Mouse (Mus musculus) frontal cortex, adult (tissue): ENCODE measurements around the gene Syt3.

Source experiments
- ATAC-seq: cut with Nextera tagmentation; 2 replicates; pipeline ENCODE4 v1.9.2; 2017; ENCODE audit warnings: mild to moderate bottlenecking, moderate library complexity, mixed read lengths; ENCODE audit not compliant: low TSS enrichment

Syt3 gene

GRCm38 (mm10) chr7:44405346-44406014, 21.6 kb downstream of the Syt3 start:
- peak; percentile 94 for ATAC-seq

DNA sequence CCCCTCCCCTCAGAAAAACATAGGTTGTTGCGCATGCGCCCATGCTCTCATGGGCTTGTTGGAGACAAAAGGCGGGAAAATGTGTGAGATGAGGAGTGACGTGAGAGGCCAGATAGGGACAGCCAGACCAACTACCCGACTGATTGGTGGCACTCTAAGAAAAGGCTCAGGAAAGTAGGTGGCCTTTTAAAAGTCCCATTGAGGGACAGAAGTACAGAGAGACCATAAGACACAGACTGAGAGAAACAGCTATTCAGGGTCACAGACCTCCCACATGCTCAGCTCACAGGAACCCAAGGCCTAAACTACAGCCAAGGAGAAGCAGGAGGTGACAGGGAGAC, 22.1 kb downstream of the Syt3 start:
- ATAC-seq: peak; percentile 29; the same call in 1 of the 2 replicates

DNA sequence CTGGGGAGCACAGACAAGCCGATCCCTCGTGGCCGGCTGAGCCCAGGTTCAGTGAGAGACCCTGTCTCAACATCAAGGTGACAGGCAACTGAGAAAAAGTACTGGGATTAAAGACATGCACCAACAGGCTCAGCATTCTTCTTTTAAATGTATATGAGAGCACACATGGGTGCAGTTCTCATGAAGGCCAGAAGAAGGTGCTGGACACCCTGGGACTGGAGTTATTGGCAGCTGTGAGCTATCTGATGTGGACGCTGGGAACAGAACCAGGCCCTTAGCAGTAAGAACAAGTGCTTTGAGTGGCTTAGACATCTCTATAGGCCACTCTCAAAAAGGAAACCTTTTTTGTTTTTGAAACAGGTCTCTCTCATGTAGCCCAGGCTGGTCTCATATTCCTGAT, 27.2 kb downstream of the Syt3 start:
- no peak for ATAC-seq

- ATAC-seq: no peak
Measured at GRCm38 (mm10) chr7:44413307-44413706, 29.4 kb downstream of the Syt3 start.

- no peak for ATAC-seq
Measured at GRCm38 (mm10) chr7:44427666-44428065, 43.8 kb downstream of the Syt3 start.

GRCm38 (mm10) chr7:44428171-44428950, 44.5 kb downstream of the Syt3 start:
- ATAC-seq: peak; percentile 9; the same call in 1 of the 2 replicates

DNA sequence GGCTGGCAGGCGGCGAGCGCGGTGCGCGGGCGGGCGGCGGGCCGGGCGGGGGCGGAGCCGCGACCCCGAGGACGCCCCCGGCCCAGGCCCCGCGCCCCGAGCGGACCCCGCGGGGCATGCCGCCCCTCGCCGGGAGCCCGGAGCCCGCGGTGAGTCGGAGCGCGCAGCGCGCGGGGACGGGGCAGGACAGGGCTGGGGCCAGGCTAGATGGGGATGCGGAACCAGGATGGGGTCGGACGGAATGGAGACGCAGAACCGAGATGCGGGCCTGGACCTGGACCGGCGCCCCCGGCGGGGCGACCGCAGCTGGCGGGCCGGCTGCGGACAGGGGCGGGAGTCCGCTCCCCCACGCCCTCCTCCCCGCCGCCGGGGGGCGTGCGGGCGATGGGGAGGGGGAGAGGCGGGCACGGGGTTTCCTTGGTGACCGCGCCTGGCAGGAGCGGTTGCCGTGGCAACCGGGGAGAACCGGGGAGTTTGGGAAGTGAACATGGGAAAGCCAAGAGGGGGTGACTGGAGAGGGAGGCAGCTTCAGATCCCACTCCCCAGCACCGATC, 45.1 kb downstream of the Syt3 start, which contains the start of gene Lrrc4b:
Gene Lrrc4b (plus strand): TSS at position 51 of the 554 bp plus-strand sequence.
- peak; percentile 42; the same call in 1 of the 2 replicates for ATAC-seq

DNA sequence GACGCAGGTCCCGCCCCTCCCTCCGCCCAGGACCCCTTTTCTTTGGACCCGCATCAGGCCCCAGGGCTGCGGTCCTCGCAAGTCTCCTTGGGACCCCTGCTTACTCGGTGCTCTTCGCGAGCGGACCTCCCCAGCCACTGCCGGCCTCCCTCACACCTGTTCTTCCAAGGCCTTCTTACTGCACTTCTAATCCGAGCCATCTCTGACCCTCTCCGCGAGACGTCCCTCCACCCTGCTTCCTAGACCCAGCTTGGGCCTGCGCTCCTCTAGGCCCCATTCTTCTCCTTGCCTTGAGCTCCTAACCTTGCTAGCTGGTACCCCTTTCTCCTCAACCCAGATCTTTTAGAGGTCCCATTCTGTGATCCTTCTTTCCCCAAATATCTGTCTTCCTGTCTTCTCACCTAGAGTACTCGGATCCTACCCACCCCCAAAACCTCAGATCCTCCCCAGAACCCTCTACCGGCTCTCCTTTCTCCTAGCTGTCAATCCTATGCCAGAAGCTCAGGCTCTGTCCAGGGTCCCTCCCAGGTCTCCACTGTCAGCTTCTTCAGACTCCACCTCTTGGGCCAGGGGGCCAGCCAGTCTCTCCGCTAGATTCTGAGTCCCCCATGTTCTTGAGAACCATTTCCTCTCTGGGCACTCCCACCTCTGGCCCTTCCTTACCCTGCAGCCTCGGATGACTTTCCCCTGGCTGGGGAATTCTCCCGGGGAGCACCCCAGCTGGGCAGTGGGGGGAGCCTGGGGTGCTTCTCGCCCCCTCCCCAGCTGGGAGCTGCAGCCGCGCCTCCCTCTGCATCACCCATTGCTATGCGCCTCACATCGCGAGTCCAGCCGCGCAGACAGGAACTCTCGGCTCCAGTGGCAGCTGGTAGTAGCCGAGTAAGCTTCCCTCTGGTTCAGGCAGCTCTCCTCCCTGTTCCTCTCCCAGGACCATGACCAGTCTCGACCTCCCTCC, 45.9 kb downstream of the Syt3 start:
- ATAC-seq: peak; percentile 34; the same call in 1 of the 2 replicates

DNA sequence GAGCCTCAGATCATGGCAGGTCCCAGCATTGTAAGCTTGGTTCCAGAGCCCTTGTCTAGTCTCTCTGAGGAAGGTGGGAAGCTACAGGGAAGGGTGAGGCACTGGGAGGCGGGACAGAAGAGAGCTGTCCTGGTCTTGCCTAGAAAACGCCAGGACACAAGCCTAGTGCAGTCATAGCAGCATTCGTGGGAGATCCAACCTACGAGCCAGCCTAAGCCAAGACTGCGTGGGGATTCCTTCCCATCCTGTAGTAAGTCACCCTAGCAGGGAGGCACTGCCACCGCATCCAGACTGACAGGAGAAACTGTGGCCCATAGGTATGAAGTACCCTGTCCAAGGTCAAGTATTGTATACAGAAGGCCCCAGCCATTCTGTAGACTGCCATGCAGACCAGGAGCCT, 48.6 kb downstream of the Syt3 start:
- peak; percentile 16; the same call in 1 of the 2 replicates for ATAC-seq

- ATAC-seq: no peak
Measured at GRCm38 (mm10) chr7:44433371-44433770, 49.5 kb downstream of the Syt3 start.

DNA sequence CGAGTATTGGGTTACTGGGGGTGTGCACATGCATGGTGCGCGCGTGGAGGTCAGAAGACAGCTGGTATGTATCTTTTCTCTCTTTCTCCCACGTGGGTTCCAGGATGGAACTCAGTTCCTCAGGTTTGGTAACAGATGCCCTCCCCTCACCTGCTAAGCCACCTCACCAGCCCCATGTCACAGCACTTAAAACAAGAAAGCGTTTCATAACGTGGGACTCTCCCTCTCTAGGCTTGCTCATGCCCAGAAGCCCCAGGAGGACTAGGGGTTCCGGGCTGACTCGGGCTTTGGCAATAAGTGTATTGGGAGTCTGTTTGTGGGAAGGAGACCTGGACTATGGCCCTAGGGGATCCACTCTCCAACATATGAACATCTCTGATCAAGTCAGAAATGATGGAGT, 50.2 kb downstream of the Syt3 start:
- no peak for ATAC-seq

- no peak for ATAC-seq
Measured at GRCm38 (mm10) chr7:44435796-44436195, 51.9 kb downstream of the Syt3 start.

- ATAC-seq: no peak
Measured at GRCm38 (mm10) chr7:44436267-44436666, 52.4 kb downstream of the Syt3 start.

GRCm38 (mm10) chr7:44437188-44437587, 53.3 kb downstream of the Syt3 start:
- ATAC-seq: no peak

GRCm38 (mm10) chr7:44437933-44438332, 54.0 kb downstream of the Syt3 start:
- ATAC-seq: no peak

DNA sequence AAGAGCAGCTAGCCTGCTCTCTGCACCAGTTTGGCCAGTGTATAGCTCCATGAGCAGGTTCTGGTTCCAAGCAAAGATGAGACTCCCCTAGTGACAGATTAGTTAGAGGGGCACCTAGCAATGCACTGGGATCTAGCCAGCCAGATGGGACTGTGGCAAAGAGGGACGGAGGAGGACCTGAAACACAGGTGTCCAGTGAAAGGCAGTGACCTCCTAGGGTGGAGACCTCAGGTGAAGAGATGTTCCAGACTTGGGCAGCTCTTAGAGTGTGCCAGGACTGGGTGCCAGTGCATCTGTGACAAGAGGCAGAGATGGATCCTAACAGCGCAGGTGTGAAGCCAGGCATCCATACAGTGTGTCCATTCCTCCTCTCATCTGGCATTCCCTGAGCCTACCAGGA, 55.8 kb downstream of the Syt3 start:
- no peak for ATAC-seq

DNA sequence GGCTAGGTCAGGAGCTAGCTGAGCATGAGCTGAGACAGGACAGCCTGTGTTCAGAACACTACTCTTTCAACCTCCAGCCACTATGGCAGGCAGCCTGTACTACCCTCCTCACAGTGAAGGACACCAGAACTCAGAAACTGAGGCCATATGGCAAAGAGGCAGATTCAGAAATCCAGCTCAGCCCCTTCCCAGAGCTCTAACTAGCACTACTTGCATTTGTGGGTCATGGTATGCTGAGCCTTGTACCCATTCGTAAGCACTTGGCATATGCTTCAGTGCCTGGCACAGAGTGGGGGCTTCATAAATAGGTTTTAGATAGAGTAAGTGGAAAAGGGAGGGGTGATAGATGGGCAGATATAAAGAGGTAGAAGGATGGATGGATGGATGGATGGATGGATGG, 56.6 kb downstream of the Syt3 start:
- no peak for ATAC-seq

DNA sequence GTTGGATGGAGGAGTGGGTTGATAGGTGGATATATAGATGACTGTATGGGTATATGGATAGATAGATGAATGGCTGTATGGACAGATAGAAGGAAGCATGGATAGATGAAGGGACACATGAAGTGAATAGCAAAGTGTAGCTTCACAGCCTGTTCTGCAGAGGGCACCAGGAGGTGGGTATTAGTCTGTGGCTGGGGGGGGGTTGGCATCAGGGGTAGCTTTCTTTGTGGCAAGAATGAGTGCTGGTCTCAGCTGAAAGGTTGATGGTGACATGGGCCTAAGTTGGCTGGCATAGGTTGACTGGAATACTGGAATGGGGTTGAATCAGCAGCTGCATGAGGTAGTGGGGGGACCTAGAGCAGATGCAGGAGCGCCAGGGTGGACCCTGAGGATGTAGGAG, 57.3 kb downstream of the Syt3 start:
- 0 out of 2 replicates have a peak, but pooled peaks have one; percentile 6 for ATAC-seq

DNA sequence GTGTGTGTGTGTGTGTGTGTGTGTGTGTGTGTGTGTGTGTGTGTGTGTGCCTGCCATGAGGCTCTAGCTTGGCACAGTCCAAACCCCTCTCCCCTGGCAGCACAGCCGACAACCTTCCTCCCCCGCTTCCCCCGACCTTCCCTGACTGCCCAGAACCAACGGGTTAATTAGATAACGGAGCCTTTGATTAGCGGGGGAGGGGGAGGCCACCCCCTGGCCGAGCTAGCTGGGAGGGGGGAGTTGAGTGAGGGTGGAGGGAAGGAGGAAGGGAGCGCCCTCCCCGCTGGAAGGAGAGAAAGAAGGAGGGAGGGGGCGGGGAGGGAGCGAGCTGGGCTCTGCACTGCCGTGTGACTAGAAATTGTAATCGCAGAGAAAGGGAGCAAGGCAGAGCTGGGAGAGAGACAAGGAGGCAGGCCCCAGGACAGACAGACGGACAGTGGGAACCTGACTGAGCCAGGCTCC, 57.8 kb downstream of the Syt3 start:
- ATAC-seq: peak; percentile 51

DNA sequence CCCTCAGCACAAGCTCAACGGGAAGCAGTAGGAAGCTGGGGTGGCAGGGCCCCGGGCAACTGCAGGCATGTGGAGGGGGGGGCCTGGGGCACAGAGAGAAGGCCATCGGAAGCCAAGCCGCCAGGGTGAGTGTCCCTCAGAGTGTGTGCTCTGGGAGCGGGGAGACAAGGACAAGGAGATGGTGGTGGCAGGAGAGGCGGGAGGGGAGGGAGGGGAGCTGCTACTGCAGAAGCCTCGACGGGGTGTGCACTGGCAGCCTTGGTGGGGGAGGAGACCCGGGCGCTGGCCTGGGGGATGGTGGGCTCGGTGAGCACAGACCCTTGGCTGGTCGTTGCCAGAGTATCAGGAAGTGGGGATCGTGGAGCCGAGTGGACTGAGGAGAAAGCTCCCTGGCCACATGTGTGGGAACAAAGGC, 58.5 kb downstream of the Syt3 start:
- no peak for ATAC-seq
